Mouse (Mus musculus) embryonic facial prominence, embryonic 11.5 days (tissue): ENCODE measurements at regions not wholly inside any gene's neighbourhood (a gene's known extent, or its start where the extent isn't known, plus 50 kb on each side); places are given as distances from the start of the nearest gene placed in this dataset.

ENCODE experiments used
- ATAC-seq: fragments of 200-750 bp; cut with Nextera tagmentation; replicated peaks from 2 replicates; pipeline ENCODE4 v1.8.0; 2017; ENCODE audit warnings: low read depth; ENCODE audit not compliant: insufficient number of reproducible peaks, low FRiP score, low TSS enrichment
- DNase-seq: peaks from one replicate; pipeline ENCODE4 v3.0.0-alpha.2; 2015; ENCODE audit warnings: low spot score
- H3K27ac ChIP-seq: fragments of 300-500 bp; sonication (generic); replicated peaks from 2 replicates; pipeline ENCODE4 v1.5.1; 2014; ENCODE audit warnings: mild to moderate bottlenecking, low read depth, low read length, control low read depth
- H3K27me3 ChIP-seq: fragments of 300-500 bp; sonication (generic); 2 replicates; pipeline ENCODE4 v1.6.1; 2014; ENCODE audit warnings: mild to moderate bottlenecking, low read length, moderate library complexity, mixed read lengths; ENCODE audit not compliant: control insufficient read depth, insufficient read depth
- H3K36me3 ChIP-seq: fragments of 300-500 bp; sonication (generic); replicated peaks from 2 replicates; pipeline ENCODE4 v1.6.1; 2014; ENCODE audit warnings: low read depth, mild to moderate bottlenecking, low read length, moderate library complexity, mixed read lengths; ENCODE audit not compliant: control insufficient read depth, insufficient read depth
- H3K4me1 ChIP-seq: fragments of 300-500 bp; sonication (generic); 2 replicates; pipeline ENCODE4 v1.6.1; 2014; ENCODE audit warnings: low read length, mixed read lengths; ENCODE audit not compliant: control insufficient read depth, insufficient read depth
- H3K4me2 ChIP-seq: fragments of 300-500 bp; sonication (generic); 2 replicates; pipeline ENCODE4 v1.6.1; 2014; ENCODE audit warnings: low read depth, mild to moderate bottlenecking, control low read depth, low read length, moderate library complexity
- H3K4me3 ChIP-seq: fragments of 300-500 bp; sonication (generic); 2 replicates; pipeline ENCODE4 v1.5.1; 2014; ENCODE audit warnings: low read depth, low read length, control low read depth
- H3K9ac ChIP-seq: fragments of 300-500 bp; sonication (generic); replicated peaks from 2 replicates; pipeline ENCODE4 v1.6.1; 2014; ENCODE audit warnings: mild to moderate bottlenecking, control low read depth, low read length
- H3K9me3 ChIP-seq: fragments of 300-500 bp; sonication (generic); replicated peaks from 2 replicates; pipeline ENCODE4 v1.6.1; 2016; ENCODE audit warnings: mild to moderate bottlenecking, low read length, inconsistent platforms, mixed read lengths; ENCODE audit not compliant: control insufficient read depth
- WGBS: fragments of 180-500 bp; shearing (Covaris S2); extraction: QIAGEN DNeasy Blood & Tissue Kit; methylation state at CpG from one replicate; pipeline ENCODE4 v1.1.7; 2014; 5-methylcytosine and 5-hydroxymethylcytosine counted together

GRCm38 (mm10) chr2:160507816-160508564 is 137.7 kb upstream of the Top1 start:
- H3K27ac ChIP-seq, result no peak overlapping the region
- WGBS, result 42% methylated on average over 22 of the region's 22 CpGs
- H3K4me1 ChIP-seq, result no peaks in the 10 kb centered on the region
- H3K9me3 ChIP-seq, result no peaks in the 10 kb centered on the region
- no peaks in the 10 kb centered on the region for H3K36me3 ChIP-seq
- no peak overlapping the region for H3K9ac ChIP-seq
- no peaks in the 10 kb centered on the region for H3K27me3 ChIP-seq
- H3K4me3 ChIP-seq, result no peak overlapping the region
- no peak overlapping the region for H3K4me2 ChIP-seq
- DNase-seq (peak; percentile 41), ATAC-seq (peak; percentile 48)

- Histone ChIP-seq H3K9ac (no peak overlapping the region), H3K36me3 (no peaks in the 10 kb centered on the region), H3K27me3 (no peaks in the 10 kb centered on the region), H3K4me1 (no peaks in the 10 kb centered on the region), H3K27ac (no peak overlapping the region), H3K9me3 (no peaks in the 10 kb centered on the region), H3K4me2 (no peak overlapping the region), H3K4me3 (no peak overlapping the region)
- WGBS, result 85% methylated on average over 5 of the region's 5 CpGs
- ATAC-seq (no peak), DNase-seq (no peak)
Measured at GRCm38 (mm10) chr2:160510159-160510558, 135.5 kb upstream of the Top1 start.

DNA sequence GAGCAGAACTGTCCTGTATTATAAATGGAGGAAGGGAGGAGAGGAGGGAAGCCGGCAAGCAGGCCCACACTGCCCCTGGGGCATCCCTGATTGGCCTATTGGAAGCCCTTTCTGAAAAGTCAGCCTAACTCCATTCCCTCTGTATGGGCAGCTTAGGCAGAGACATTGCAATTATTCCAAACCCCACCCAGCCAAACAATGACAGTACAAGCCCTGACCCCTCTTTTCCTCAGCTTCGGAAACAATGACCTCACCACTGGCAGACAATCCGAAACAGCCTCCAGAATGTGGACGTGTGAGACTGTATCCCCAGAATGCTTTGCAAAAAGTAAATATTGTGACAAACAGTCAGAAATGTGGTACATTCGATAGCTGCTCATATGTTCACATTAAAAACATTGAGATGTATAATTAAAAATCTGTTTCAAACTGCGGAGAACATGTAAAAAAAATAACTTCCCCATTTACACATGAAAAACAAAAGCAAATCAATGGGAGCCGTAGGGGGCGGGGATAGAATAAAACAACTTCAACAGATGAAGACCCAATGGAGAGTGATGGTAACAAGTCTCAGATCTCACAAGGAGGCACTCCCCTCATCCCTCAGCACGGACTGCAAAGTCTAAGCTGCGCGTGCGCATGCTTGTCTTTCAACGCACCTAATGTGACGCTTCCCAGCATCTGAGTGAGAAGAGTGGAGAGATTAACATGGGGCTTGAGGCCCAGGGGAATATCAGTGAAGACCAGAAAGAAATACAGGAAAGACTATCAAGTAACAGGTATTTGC is 134.9 kb upstream of the Top1 start:
- no peak for DNase-seq
- H3K9ac ChIP-seq, result no peak overlapping the region
- ATAC-seq, result no peak
- H3K27me3 ChIP-seq, result no peaks in the 10 kb centered on the region
- H3K4me2 ChIP-seq, result no peak overlapping the region
- 49% methylated on average over 14 of the region's 14 CpGs for WGBS
- no peaks in the 10 kb centered on the region for H3K9me3 ChIP-seq
- no peaks in the 10 kb centered on the region for H3K4me1 ChIP-seq
- H3K27ac ChIP-seq, result no peak overlapping the region
- H3K4me3 ChIP-seq, result no peak overlapping the region
- no peaks in the 10 kb centered on the region for H3K36me3 ChIP-seq

DNA sequence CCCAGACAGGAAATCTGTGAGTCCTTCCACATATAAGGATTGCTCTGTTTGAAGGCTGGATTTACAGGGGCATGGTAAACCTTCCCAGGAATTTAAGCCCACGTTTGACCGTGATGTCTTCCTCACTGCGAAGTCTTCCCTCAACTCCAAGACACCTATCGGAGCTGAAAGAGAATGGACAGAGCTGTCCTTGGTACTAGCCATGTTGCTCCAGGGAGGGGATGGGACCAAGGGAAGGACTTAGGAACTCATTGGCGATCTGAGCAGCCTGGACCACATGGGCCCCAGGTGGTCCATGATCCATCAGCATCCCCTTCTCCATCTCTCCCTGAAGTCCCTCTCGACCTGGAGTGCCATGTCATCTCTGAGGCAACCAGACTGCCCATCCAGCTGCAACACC is 130.1 kb upstream of the Top1 start:
- no peaks in the 10 kb centered on the region for H3K9me3 ChIP-seq
- no peak overlapping the region for H3K4me2 ChIP-seq
- no peak overlapping the region for H3K27ac ChIP-seq
- no peak overlapping the region for H3K9ac ChIP-seq
- no peaks in the 10 kb centered on the region for H3K27me3 ChIP-seq
- no peak overlapping the region for H3K4me3 ChIP-seq
- ATAC-seq, result no peak
- no peaks in the 10 kb centered on the region for H3K4me1 ChIP-seq
- DNase-seq, result no peak
- no peaks in the 10 kb centered on the region for H3K36me3 ChIP-seq
- WGBS, result 60% methylated on average over 6 of the region's 6 CpGs

DNA sequence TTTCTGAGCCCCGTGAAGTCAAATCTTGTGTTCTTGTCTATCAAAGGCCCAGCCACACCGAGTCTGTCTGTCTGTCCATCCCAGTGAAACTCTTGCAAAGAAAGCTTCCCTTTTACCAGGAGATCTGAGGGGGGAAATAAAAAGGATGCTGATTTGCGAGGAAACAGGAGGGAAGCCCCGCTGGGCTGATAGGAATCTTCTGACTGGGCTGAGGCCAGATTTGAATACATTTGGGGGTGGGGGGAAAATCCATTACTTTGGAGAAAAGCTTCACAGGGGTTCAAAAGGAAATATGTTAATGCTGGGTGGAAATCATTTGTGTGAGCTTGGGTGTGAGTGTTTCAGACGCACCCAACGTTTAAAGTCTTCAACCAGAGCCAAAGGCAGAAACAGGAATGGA is 129.2 kb upstream of the Top1 start:
- Histone ChIP-seq H3K27me3 (no peaks in the 10 kb centered on the region), H3K4me2 (no peak overlapping the region), H3K9me3 (no peaks in the 10 kb centered on the region), H3K4me3 (no peak overlapping the region), H3K4me1 (no peaks in the 10 kb centered on the region), H3K36me3 (no peaks in the 10 kb centered on the region), H3K9ac (no peak overlapping the region), H3K27ac (no peak overlapping the region)
- 21% methylated on average over 6 of the region's 6 CpGs for WGBS
- DNase-seq (no peak), ATAC-seq (no peak)

- H3K4me2 ChIP-seq, result no peak overlapping the region
- H3K27me3 ChIP-seq, result no peaks in the 10 kb centered on the region
- H3K36me3 ChIP-seq, result no peaks in the 10 kb centered on the region
- no peak overlapping the region for H3K27ac ChIP-seq
- H3K9ac ChIP-seq, result no peak overlapping the region
- no peaks in the 10 kb centered on the region for H3K9me3 ChIP-seq
- DNase-seq, result no peak
- no peak for ATAC-seq
- WGBS, result 81% methylated on average over 9 of the region's 9 CpGs
- no peaks in the 10 kb centered on the region for H3K4me1 ChIP-seq
- no peak overlapping the region for H3K4me3 ChIP-seq
Measured at GRCm38 (mm10) chr2:160525301-160526205, 120.1 kb upstream of the Top1 start.

GRCm38 (mm10) chr2:160526377-160527125 is 119.1 kb upstream of the Top1 start:
- no peak for ATAC-seq
- Histone ChIP-seq H3K4me2 (no peak overlapping the region), H3K27me3 (no peaks in the 10 kb centered on the region), H3K4me3 (no peak overlapping the region), H3K36me3 (no peaks in the 10 kb centered on the region), H3K9me3 (no peaks in the 10 kb centered on the region), H3K4me1 (no peaks in the 10 kb centered on the region), H3K9ac (no peak overlapping the region), H3K27ac (no peak overlapping the region)
- no peak for DNase-seq
- WGBS, result 41% methylated on average over 8 of the region's 8 CpGs
